Mouse (Mus musculus): ENCODE results near the gene Bag6. TPM values are rescaled to one million over a fixed set of nuclear protein-coding genes. Genes with fewer than 3 reads are reported as not detected.
A peak's percentile ranks its signal among the peaks of the same experiment; 100 is the strongest.

Bag6 gene
- total RNA-seq, 2 experiments from 2014 or later = 323 to 339 TPM

- no peak for DNase-seq (ENCODE audit: low spot score in 2 of 2)
These were observed 59.2 kb downstream of the Bag6 start, which contains the start of gene Ltb for GRCm38 (mm10) chr17:35193881-35194843. Ltb (plus strand) TSS chr17:35194439.

GRCm38 (mm10) chr17:35194844-35195630 lies 60.1 kb downstream of the Bag6 start:
- no peak for DNase-seq (ENCODE audit: low spot score in 2 of 2)

GRCm38 (mm10) chr17:35195631-35196320 lies 60.8 kb downstream of the Bag6 start:
- DNase-seq (ENCODE audit: low spot score in 2 of 2) = peak; percentile 50 to 70

GRCm38 (mm10) chr17:35196321-35196641 lies 61.3 kb downstream of the Bag6 start:
- no peak for DNase-seq (ENCODE audit: low spot score in 2 of 2)

Small RNA genes within 50 kb of the gene (microRNA-seq; reads per million reads assigned to microRNA genes)
- gene Mir6973a = 0 reads per million in 2 experiments

Other genes starting within 250 kb of the Bag6 start
- 1 to 10 TPM in 1 of 2 experiments, under 1 TPM in 1; 0.89 to 3.1 TPM for gene C2, start 236.9 kb upstream of the Bag6 start, total RNA-seq (2021)
- gene Ehmt2, start 236.7 kb upstream of the Bag6 start, total RNA-seq (2021) = 100 to 1,000 TPM; 186 to 193 TPM
- gene Slc44a4, start 220.7 kb upstream of the Bag6 start, total RNA-seq (2021) = under 1 TPM in 1 of 2 experiments, not detected in 1; 0.43 TPM
- 10 to 100 TPM; 41.4 to 44.2 TPM for gene Neu1, start 203.9 kb upstream of the Bag6 start, total RNA-seq (2021)
- 10 to 100 TPM; 27.5 to 37.5 TPM for gene Hspa1b, start 175.9 kb upstream of the Bag6 start, total RNA-seq (2021)
- not detected for gene Gm20481, start 165.3 kb upstream of the Bag6 start, total RNA-seq (2021)
- gene Hspa1a, start 163.0 kb upstream of the Bag6 start, total RNA-seq (2021) = 10 to 100 TPM; 24.3 to 27.8 TPM
- under 1 TPM; 0.12 to 0.48 TPM for gene Hspa1l, start 162.5 kb upstream of the Bag6 start, total RNA-seq (2021)
- 10 to 100 TPM; 18.2 to 20.7 TPM for gene Lsm2, start 153.3 kb upstream of the Bag6 start, total RNA-seq (2021)
- 10 to 100 TPM; 46.6 to 50.4 TPM for gene Vars, start 134.2 kb upstream of the Bag6 start, total RNA-seq (2021)
- gene Vwa7, start 118.6 kb upstream of the Bag6 start, total RNA-seq (2021) = under 1 TPM; 0.15 to 0.22 TPM
- gene Sapcd1, start 107.2 kb upstream of the Bag6 start, total RNA-seq (2021) = 1 to 10 TPM in 1 of 2 experiments, not detected in 1; 1.4 TPM
- gene Msh5, start 88.4 kb upstream of the Bag6 start, total RNA-seq (2021) = 1 to 10 TPM; 1.5 to 1.6 TPM
- 1 to 10 TPM; 7.7 to 8.3 TPM for gene Clic1, start 85.2 kb upstream of the Bag6 start, total RNA-seq (2021)
- 10 to 100 TPM in 1 of 2 experiments, 1 to 10 TPM in 1; 9.4 to 11.0 TPM for gene Ddah2, start 76.1 kb upstream of the Bag6 start, total RNA-seq (2021)
- not detected for gene Ly6g6c, start 69.8 kb upstream of the Bag6 start, total RNA-seq (2021)
- not detected for gene Mpig6b, start 69.0 kb upstream of the Bag6 start, total RNA-seq (2021)
- gene Ly6g6e, start 58.3 kb upstream of the Bag6 start, total RNA-seq (2021) = 1 to 10 TPM; 3.6 to 5.0 TPM
- gene Ly6g6d, start 57.1 kb upstream of the Bag6 start, total RNA-seq (2021) = 1 to 10 TPM in 1 of 2 experiments, under 1 TPM in 1; 0.87 to 2.0 TPM
- under 1 TPM; 0.57 to 0.58 TPM for gene Ly6g6f, start 49.6 kb upstream of the Bag6 start, total RNA-seq (2021)
- 100 to 1,000 TPM in 1 of 2 experiments, 10 to 100 TPM in 1; 97.6 to 103 TPM for gene Abhd16a, start 45.9 kb upstream of the Bag6 start, total RNA-seq (2021)
- not detected for gene Ly6g5c, start 26.9 kb upstream of the Bag6 start, total RNA-seq (2021)
- under 1 TPM; 0.30 to 0.56 TPM for gene Ly6g5b, start 19.8 kb upstream of the Bag6 start, total RNA-seq (2021)
- 10 to 100 TPM; 15.2 to 17.1 TPM for gene Gpank1, start 13.7 kb upstream of the Bag6 start, total RNA-seq (2021)
- gene Csnk2b, start 13.1 kb upstream of the Bag6 start, total RNA-seq (2021) = 100 to 1,000 TPM; 179 to 185 TPM
- gene D17H6S53E, start 8.8 kb upstream of the Bag6 start, total RNA-seq (2021) = 10 to 100 TPM; 22.5 to 28.9 TPM
- not detected for gene Apom, start 3.1 kb upstream of the Bag6 start, total RNA-seq (2021)
- 100 to 1,000 TPM; 317 to 343 TPM for gene Prrc2a, start 29.7 kb downstream of the Bag6 start, total RNA-seq (2021)
- 10 to 100 TPM in 1 of 2 experiments, 1 to 10 TPM in 1; 9.4 to 13.0 TPM for gene Aif1, start 40.9 kb downstream of the Bag6 start, total RNA-seq (2021)
- 1 to 10 TPM; 5.5 to 6.7 TPM for gene Lst1, start 53.3 kb downstream of the Bag6 start, total RNA-seq (2021)
- under 1 TPM; 0.41 to 0.64 TPM for gene Ltb, start 59.3 kb downstream of the Bag6 start, total RNA-seq (2021)
- not detected for gene Tnf, start 66.8 kb downstream of the Bag6 start, total RNA-seq (2021)
- under 1 TPM; 0.22 to 0.41 TPM for gene Lta, start 70.2 kb downstream of the Bag6 start, total RNA-seq (2021)
- not detected for gene Gm16181, start 85.7 kb downstream of the Bag6 start, total RNA-seq (2021)
- 100 to 1,000 TPM; 637 to 681 TPM for gene Atp6v1g2, start 98.5 kb downstream of the Bag6 start, total RNA-seq (2021)
- 10 to 100 TPM; 13.6 to 15.8 TPM for gene Nfkbil1, start 100.6 kb downstream of the Bag6 start, total RNA-seq (2021)
- gene Ddx39b, start 106.6 kb downstream of the Bag6 start, total RNA-seq (2021) = 100 to 1,000 TPM; 210 to 215 TPM
- 10 to 100 TPM; 22.1 to 26.7 TPM for gene H2-D1, start 127.6 kb downstream of the Bag6 start, total RNA-seq (2021)
- under 1 TPM; 0.15 to 0.25 TPM for gene H2-Q1, start 185.2 kb downstream of the Bag6 start, total RNA-seq (2021)
- under 1 TPM; 0.46 to 0.50 TPM for gene H2-Q2, start 207.1 kb downstream of the Bag6 start, total RNA-seq (2021)
- 1 to 10 TPM; 1.5 to 2.4 TPM for gene H2-Q4, start 244.4 kb downstream of the Bag6 start, total RNA-seq (2021)